Comparison of ENCODE assay signal across 8 mouse cellular contexts in the genomic region with DNA sequence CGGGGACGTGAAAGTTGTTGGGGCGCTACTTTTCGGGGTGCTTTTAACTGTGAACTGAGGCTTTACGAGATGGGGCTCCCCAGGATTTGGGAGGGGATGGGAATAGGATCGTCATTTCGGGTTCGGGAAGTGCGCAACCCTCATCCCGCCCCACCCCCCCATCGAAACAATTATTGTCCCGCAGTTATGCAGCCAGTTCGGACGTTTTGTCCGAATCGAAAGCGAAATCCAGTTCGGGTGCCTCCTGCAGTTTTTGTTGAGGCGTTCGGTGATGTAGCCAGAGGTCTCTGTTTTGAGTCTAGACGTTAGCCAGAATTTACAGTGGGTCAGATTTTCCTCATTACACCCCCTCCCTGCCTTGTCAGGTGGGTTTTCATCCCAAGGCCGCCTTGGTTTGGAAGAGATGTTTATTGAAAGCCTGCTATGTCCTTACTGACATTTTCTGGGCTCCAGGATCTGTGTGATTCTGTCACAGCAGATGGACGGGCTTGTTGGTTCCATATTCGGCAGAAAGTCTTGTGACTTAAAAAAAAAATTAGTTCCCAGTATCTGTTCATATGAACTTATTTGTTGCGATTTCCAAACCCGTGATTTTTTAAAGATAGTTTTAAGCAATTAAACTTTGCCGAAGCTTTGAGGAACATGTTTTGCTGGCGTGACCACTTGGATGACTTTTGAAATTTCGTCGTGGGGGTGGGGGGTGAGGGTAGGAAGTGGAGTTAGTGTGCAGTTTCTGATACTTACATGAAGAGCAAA. TPM values are rescaled to one million over a fixed set of nuclear protein-coding genes. Genes with fewer than 3 reads are reported as not detected.
DNase-seq lines count a peak whose midpoint lies in the region; ATAC-seq and TF ChIP-seq lines count a peak whose summit lies in the region.

No protein-coding gene starts in this region.

- H3K9ac ChIP-seq in kidney, embryonic 16.5 days (replicated peaks; ENCODE audit: low read length) = peak overlapping the region; percentile 99
- peak overlapping the region; percentile 89 for H3K9ac ChIP-seq in hindbrain, embryonic 16.5 days (ENCODE audit: low read depth, low read length)

- TF ChIP-seq CTCF in brain, embryonic 14.5 days (IDR thresholded peaks at IDR 0.05; ENCODE audit: borderline replicate concordance, extremely low read depth, insufficient read depth, insufficient read length) = no peak

- peak overlapping the region; percentile 92 for H3K4me3 ChIP-seq in kidney, embryonic 16.5 days (ENCODE audit: low read length)
- peak overlapping the region; percentile 83 for H3K4me3 ChIP-seq in hindbrain, embryonic 16.5 days (ENCODE audit: low read length)

- ATAC-seq in kidney, embryonic 16.5 days (ENCODE audit: low FRiP score, low TSS enrichment) = no peak
- ATAC-seq in hindbrain, embryonic 16.5 days = no peak

- no peak for TF ChIP-seq POLR2A in brain, embryonic 14.5 days (IDR thresholded peaks at IDR 0.05; ENCODE audit: borderline replicate concordance, extremely low read depth, insufficient read depth, insufficient read length, poor library complexity, severe bottlenecking)

- peak overlapping the region; percentile 65 for H3K4me2 ChIP-seq in kidney, embryonic 16.5 days (replicated peaks; ENCODE audit: low read depth, low read length)
- peak overlapping the region; percentile 87 for H3K4me2 ChIP-seq in hindbrain, embryonic 16.5 days (ENCODE audit: low read length)

- WGBS in kidney, embryonic 16.5 days = 2% methylated on average over 30 of the region's 30 CpGs
- 4% methylated on average over 30 of the region's 30 CpGs for WGBS in hindbrain, embryonic 16.5 days

- H3K36me3 ChIP-seq in kidney, embryonic 16.5 days (ENCODE audit: insufficient read depth, low read length) = 0 out of 2 replicates have a peak, but pooled peaks cover 4% of the 10 kb centered on the region
- H3K36me3 ChIP-seq in hindbrain, embryonic 16.5 days (ENCODE audit: control insufficient read depth, insufficient read depth, low read length) = no peaks in the 10 kb centered on the region

- no peaks in the 10 kb centered on the region for H3K27me3 ChIP-seq in kidney, embryonic 16.5 days (ENCODE audit: insufficient read depth, low read length)
- H3K27me3 ChIP-seq in hindbrain, embryonic 16.5 days (replicated peaks; ENCODE audit: control insufficient read depth, insufficient read depth, low read length) = no peaks in the 10 kb centered on the region

- H3K9me3 ChIP-seq in kidney, embryonic 16.5 days (ENCODE audit: low read length) = no peaks in the 10 kb centered on the region
- no peaks in the 10 kb centered on the region for H3K9me3 ChIP-seq in hindbrain, embryonic 16.5 days (ENCODE audit: control insufficient read depth, low read length)

- DNase-seq in kidney, adult 9 months = no peak
- peak; percentile 66 for DNase-seq in brain, embryonic 14.5 days (ENCODE audit: low read depth)
- peak; percentile 30 for DNase-seq in lung, postnatal 36 days
- no peak for DNase-seq in yolk sac, embryonic 10.5 days (ENCODE audit: low spot score)
- DNase-seq in urinary bladder, adult 18-20 months (ENCODE audit: low spot score in 2 of 2) = no peak
- DNase-seq in urinary bladder, postnatal 4 days (ENCODE audit: low spot score in 2 of 2) = no peak

- peak overlapping the region; percentile 99 for H3K27ac ChIP-seq in kidney, embryonic 16.5 days (ENCODE audit: low read length)
- peak overlapping the region; percentile 98 for H3K27ac ChIP-seq in hindbrain, embryonic 16.5 days (ENCODE audit: low read depth, low read length)

- H3K4me1 ChIP-seq in kidney, embryonic 16.5 days (ENCODE audit: insufficient read depth, low read length) = peaks cover 39% of the 10 kb centered on the region
- peaks cover 26% of the 10 kb centered on the region for H3K4me1 ChIP-seq in hindbrain, embryonic 16.5 days (ENCODE audit: control insufficient read depth, insufficient read depth, low read depth, low read length)

RNA-seq across cellular contexts. Expression of gene Laptm4a, which starts 1.1 kb away (rescaled TPM):
- polyA plus RNA-seq in kidney, embryonic 16.5 days (2015; fragmentation: Nextera tagmentation; extraction: Ambion mirVana) = 327 and 343 TPM in 2 replicates
- polyA plus RNA-seq in brain, embryonic 14.5 days (2012; rRNA removed) = 253 and 322 TPM in 2 replicates
- polyA plus RNA-seq in hindbrain, embryonic 16.5 days (2015; fragmentation: Nextera tagmentation; extraction: Ambion mirVana) = 205 and 210 TPM in 2 replicates

RNA-seq across cellular contexts. Expression of gene Matn3, which starts 25.2 kb away (rescaled TPM):
- 0.53 and 0.57 TPM in 2 replicates for polyA plus RNA-seq in kidney, embryonic 16.5 days (2015; fragmentation: Nextera tagmentation; extraction: Ambion mirVana)
- 0.16 and 0.26 TPM in 2 replicates for polyA plus RNA-seq in brain, embryonic 14.5 days (2012; rRNA removed)
- polyA plus RNA-seq in hindbrain, embryonic 16.5 days (2015; fragmentation: Nextera tagmentation; extraction: Ambion mirVana) = 0.24 and 0.80 TPM in 2 replicates

RNA-seq across cellular contexts. Expression of gene Wdr35, which starts 51.1 kb away (rescaled TPM):
- polyA plus RNA-seq in kidney, embryonic 16.5 days (2015; fragmentation: Nextera tagmentation; extraction: Ambion mirVana) = 21.0 and 22.3 TPM in 2 replicates
- 13.3 and 16.6 TPM in 2 replicates for polyA plus RNA-seq in brain, embryonic 14.5 days (2012; rRNA removed)
- polyA plus RNA-seq in hindbrain, embryonic 16.5 days (2015; fragmentation: Nextera tagmentation; extraction: Ambion mirVana) = 23.6 and 25.2 TPM in 2 replicates

Comparison
In these comparisons a context has a peak if more than half of its experiments do, and no peak if none do; other contexts are left out.
1. DNase-seq: peak in brain, embryonic 14.5 days (single experiment) and lung, postnatal 36 days (single experiment); none in kidney, adult 9 months (single experiment), yolk sac, embryonic 10.5 days (single experiment), urinary bladder, adult 18-20 months (0 of 2) and urinary bladder, postnatal 4 days (0 of 2).